Mouse (Mus musculus): ENCODE results near the gene Coro6.

Coro6 gene

DNA sequence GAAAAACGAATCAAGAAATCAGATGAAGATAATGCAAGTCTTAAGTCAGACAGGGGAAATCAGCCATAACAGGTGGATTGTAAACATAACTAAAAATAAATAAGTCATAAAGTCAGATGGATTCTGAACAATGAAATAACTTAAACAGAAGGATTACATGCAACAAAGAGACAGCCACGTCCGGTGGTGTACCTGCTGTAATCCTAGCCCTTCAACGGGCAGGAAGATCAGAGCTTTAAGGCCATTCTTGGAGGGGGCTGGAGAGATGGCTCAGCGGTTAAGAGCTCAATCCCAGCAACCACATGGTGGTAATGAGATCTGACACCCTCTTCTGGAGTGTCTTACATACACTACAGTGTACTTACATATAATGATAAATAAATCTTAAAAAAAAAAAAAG is 49.1 kb downstream of the Coro6 start:
- in situ Hi-C loops (cut with MboI, MseI): no loop called here

DNA sequence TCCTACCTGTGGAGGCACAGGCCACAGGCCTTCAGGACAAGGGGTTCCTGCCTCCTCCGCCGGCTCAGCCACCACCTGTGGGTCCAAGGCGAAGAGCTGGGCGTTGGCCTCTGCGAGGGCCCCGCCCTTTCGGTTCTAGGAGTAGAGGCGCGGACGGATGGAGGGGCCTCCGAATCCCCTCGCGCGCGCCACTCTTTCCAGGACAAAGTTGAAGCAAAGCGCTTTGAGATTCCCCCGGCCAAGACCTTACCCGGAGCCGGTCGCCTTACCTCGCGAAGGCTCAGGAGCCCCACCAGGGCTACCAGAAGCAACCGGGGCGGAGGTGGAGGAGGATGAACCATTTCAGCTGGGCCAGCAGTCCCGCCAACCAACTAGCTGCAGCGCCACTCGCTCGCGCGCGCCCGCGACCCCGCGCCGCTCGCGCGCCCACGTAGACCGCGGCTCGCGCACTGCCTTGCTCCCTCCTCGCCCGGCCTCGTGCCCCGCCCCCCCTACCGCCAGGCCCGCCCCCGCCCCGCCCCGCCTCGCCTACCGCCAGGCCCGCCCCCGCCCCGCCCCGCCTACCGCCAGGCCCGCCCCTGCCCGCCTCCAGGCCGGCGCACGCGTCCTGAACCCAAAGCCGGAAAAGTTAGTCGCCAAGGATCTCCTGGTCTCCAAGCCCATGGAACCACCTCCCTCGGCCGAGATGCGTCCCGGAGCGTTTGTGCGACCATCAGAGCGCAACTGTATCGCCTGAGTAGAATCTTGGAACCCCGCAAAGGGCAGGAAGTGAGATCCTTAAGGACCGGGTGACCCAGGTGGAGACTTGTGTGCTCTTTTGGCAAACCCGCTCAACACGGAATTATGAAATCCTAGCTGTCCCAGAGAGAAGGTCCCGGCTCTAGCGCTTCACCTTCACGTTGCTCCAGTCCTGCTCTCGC is 50.9 kb downstream of the Coro6 start:
- in situ Hi-C loops (cut with MboI, MseI): no loop called here

DNA sequence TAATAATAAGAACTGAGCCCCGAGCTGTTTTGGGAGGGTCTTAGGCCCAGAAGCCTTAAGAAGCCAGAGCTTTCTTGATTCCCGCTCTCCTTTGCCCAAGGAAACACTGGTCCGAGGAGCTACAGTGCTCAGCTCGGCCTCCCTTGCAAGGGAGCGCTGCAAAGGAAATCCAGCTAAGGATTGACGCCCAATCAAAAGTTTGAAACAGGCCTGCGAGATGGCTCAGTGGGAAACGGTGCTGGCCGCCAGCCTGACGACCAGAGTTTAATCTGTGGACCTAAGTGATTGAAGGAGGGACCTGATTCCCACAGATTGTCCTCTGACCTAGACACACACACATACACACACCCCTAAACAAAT is 51.6 kb downstream of the Coro6 start:
- in situ Hi-C loops (cut with MboI, MseI): no loop called here

DNA sequence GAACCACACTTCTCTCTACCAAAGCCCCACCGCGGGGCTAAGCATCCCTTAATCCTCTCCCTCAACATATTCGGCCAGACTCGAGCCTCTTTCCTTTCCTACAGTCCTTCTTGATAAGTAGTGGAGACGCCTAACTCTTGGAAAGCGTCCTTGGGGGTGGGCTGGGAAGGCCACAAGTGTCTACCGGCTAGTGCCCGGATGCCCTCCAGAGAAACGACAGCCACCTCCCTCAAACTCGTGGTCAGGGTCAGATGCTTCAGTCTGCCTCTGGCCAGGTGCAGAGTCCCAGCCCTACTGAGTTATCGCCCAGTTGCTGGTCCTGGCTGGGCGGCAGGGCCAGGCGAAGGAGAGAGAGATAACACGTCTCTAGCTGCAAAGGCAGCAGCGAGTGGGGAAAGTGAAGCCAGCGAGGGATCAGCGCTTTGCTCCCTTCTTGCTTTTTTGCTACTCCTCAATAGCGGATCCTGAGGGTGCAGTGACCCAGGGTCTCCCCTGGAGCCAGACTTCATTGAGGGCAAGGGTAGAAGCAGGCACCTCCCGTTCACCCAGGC is 52.1 kb downstream of the Coro6 start:
- in situ Hi-C loops (cut with MboI, MseI): no loop called here

- in situ Hi-C loops (cut with MboI, MseI): no loop called here
Measured at GRCm38 (mm10) chr11:77514832-77515636, 52.8 kb downstream of the Coro6 start, which contains the start of gene Abhd15. TSS of gene Abhd15 (plus strand) at chr11:77515121.

GRCm38 (mm10) chr11:77515637-77516552 is 53.7 kb downstream of the Coro6 start, which contains the start of gene Trp53i13:
TSS of gene Trp53i13 (minus strand) at chr11:77515980.
- in situ Hi-C loops (cut with MboI, MseI): no loop called here

- in situ Hi-C loops (cut with MboI, MseI): no loop called here
Measured at GRCm38 (mm10) chr11:77516553-77517425, 54.6 kb downstream of the Coro6 start.

DNA sequence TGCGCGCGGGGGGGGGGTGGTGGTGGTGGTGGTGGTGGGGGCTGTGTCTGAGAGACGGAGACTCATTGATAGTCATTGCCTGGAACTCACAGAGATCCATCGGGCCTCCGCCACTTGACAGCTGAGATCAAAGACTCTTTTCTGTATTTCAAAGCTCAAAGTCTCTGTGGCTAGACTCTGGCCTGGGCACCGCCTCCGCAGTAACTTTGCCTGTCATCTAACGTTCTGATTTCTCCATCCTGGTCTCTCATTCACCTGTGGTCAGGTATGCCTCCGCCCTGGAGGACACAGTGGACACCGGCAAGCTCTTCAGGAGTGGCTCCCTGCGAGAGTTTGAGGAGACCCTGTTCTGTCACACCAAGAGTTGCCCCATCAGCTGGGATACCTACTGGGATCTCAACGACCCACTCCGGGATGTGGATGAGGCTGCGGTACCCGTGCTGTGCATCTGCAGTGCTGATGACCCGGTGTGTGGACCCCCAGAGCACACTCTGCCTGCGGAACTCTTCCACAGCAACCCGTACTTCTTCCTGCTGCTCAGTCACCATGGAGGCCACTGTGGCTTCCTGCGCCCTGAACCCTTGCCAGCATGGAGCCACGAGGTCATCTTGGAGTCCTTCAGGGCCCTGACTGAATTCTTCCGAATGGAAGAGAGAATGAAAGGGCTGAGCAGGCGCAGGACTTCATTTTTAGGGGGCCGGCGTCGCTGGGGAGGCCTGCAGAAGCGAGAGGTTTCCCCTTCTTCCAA is 56.0 kb downstream of the Coro6 start:
- in situ Hi-C loops (cut with MboI, MseI): no loop called here

DNA sequence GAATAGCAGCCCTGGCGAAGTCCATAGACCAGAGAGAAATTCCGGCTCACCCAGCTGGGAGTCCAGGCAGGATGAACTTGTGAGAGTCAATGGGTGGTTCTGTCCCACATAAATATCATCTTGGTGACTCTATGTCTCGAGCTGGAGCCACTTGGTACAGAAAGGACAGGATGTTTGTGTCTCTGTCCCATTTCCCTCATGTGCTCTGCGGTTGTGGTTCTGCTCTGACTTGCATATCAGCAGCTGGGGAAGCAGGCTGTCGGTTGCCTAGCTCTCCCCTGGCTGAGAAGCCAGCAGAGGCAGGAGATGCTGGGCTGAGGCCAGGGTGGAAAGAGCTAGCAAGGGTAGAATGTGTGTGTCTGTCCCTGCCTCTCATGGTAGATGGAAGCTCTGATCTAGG is 56.8 kb downstream of the Coro6 start, which contains the start of gene Gm10392:
Gene Gm10392 (minus strand): TSS at position 156 of the 400 bp plus-strand sequence.
- in situ Hi-C loops (cut with MboI, MseI): no loop called here
